Mouse (Mus musculus): ENCODE results near the gene Ddit4.

The Ddit4 gene

DNA sequence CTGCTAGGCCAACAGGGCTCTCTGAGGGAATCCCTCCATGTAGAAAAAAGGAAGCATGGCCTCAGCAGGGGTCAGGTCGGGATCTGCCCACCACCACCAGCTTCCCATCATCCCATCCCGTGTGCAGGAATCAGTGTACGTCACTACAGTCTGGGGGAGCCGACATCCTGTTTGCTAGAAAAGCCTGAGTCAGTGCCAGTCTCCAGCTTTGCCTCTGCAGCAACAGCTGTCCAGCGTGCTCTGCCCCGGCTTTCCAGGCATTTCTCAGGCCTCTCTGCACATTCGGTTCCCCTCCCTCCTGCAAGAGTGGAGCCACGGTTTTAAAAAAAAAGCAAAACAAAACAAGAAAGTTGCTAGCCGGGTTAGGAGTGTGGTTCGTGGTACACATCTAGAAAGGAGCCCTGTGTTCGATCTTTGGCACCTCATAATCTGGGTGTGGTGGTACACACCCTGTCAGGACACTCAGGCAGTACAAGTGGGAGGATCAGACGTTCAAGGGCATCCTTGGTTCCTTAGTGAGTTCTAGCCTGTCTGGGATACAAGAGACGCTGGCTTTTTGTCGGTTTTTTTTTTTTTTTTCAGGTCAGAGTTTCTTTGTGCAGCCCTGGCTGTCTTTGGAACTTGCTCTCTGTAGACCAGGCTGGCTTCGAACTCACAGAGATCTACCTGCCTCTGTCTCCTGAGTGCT is 32.0 kb downstream of the Ddit4 start:
- DNase-seq (ENCODE audit: low read depth, low spot score) = no peak

- DNase-seq (ENCODE audit: low read depth, low spot score) = no peak
Observed at GRCm38 (mm10) chr10:59918111-59918510, 33.5 kb downstream of the Ddit4 start.

DNA sequence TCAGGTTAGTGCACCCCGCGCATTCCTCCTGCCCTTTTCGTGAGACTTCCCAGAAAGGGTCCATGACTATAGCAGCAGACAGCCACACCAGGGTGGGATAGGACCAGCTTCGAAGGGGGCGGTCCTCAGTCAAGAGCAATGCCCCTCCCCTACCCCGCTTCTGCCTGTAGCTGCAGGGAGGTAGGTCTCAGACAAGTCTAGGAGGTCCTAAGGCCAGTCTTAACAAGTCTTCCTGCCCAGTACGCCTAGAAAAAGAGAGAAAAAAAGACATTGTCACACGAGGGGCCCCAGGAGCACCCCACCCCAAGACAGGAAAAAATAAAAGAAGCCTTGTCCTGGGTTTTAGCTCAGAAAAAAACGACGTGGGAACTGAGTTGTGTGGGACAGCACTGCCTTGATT is 35.0 kb downstream of the Ddit4 start:
- peak; percentile 86 for DNase-seq (ENCODE audit: low read depth, low spot score)

DNA sequence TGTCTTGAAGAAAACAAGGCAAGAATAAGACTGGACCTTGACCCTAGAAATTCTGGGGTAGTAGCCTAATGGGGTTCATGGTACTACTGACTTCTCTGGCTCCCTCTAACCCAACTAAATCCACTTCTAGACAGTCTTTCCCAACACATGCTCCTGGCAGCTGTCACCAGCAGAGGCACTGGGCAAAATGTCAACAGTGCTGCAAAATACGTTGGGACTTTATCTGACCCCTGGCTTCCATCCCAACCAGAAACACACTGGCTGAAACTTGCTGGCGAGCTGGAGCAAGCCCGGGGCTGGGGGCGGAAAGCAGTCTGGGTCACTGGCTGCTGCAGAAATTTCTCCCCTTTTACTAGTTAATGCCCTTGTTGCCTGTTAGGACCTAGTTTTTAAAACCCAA is 35.5 kb downstream of the Ddit4 start:
- no peak for DNase-seq (ENCODE audit: low read depth, low spot score)

DNA sequence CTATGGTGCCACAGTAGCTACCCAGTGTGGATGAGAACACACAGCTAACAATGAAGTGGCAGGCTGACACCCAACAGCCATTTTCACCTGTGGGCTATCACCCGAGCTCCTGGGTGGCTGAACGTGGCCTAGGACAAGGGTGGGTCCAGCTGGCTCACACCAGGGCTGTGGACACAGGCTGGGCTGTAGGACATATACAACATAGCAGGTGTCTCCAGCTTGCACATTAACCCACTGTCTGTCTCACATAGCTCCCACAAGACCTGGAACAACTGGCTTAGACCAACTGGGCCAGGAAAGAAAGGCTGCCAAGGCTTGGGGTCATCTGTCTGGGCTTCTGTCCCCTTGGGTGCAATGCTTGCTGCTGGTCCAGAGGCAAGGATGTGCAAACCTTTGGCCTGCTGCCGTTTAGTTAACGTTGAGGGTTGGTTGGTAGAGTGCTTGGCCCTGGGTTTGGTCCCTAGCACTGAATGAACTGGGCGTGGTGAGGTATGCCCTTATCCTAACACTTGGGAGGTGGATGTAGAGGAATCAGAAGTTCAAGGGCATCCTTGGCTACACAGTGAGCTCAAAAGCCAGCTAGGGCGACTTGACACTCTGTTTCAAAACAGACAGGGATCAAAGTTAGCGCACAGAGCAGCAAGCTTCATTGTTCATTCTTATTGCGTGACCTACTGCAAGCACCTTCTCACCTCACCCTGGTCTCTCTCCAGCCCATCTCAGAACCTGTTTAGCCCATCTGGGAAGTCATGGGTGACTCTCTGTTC is 36.3 kb downstream of the Ddit4 start:
- DNase-seq (ENCODE audit: low read depth, low spot score) = no peak

- DNase-seq (ENCODE audit: low read depth, low spot score) = peak; percentile 69
Observed at GRCm38 (mm10) chr10:59911561-59912198, 40.0 kb downstream of the Ddit4 start.

GRCm38 (mm10) chr10:59911091-59911490 is 40.5 kb downstream of the Ddit4 start:
- no peak for DNase-seq (ENCODE audit: low read depth, low spot score)

- DNase-seq (ENCODE audit: low read depth, low spot score) = no peak
Observed at GRCm38 (mm10) chr10:59909357-59909847, 42.2 kb downstream of the Ddit4 start.

GRCm38 (mm10) chr10:59908776-59909315 is 42.8 kb downstream of the Ddit4 start:
- DNase-seq (ENCODE audit: low read depth, low spot score) = no peak

GRCm38 (mm10) chr10:59907695-59908299 is 43.8 kb downstream of the Ddit4 start:
- no peak for DNase-seq (ENCODE audit: low read depth, low spot score)

GRCm38 (mm10) chr10:59907080-59907609 is 44.5 kb downstream of the Ddit4 start:
- DNase-seq (ENCODE audit: low read depth, low spot score) = no peak

DNA sequence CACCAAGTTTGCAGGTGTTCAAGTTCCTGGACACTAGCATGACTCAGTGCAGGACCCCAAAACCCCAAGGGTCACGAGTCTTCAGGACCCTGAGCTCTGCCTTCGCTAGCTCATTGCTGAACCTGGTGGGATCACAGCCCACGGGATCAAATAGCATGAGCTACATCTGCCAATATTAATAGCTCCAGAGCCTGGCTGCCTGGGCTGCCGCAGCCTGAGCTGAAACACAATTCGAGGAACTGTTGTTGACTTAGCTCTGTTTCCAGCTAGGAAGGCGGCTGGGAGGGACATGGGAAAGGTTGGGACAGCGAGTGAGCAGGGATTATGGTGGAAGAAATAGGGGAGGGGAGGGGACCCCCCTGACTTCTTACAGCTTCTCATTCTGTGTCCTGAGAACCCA is 48.5 kb downstream of the Ddit4 start:
- DNase-seq (ENCODE audit: low read depth, low spot score) = no peak

- DNase-seq (ENCODE audit: low read depth, low spot score) = no peak
Observed at GRCm38 (mm10) chr10:59902606-59902990, 49.0 kb downstream of the Ddit4 start.

GRCm38 (mm10) chr10:59901986-59902605 is 49.5 kb downstream of the Ddit4 start:
- no peak for DNase-seq (ENCODE audit: low read depth, low spot score)

GRCm38 (mm10) chr10:59901463-59901862 is 50.2 kb downstream of the Ddit4 start:
- DNase-seq (ENCODE audit: low read depth, low spot score) = no peak

DNA sequence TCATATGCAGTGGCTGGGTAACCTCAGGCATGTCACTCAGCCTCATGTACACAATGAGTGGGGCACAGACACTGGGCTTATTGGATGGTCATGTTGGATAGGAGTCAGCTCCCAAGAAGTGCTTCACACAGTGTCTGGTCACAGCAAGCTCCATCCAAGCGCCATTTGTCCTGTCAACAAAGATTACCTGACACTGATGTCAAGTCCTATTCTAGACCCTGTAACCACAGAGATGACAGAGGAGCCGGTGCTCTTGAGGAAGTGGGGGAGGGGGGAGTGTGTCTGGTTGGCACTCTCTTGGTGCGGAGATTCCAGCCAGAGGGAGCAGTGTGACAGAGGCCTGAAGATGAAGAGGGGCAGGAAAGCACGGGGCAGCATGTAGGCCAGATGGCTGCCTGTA is 50.7 kb downstream of the Ddit4 start:
- no peak for DNase-seq (ENCODE audit: low read depth, low spot score)

GRCm38 (mm10) chr10:59900174-59900435 is 51.5 kb downstream of the Ddit4 start:
- no peak for DNase-seq (ENCODE audit: low read depth, low spot score)

Measured in forelimb bud, embryonic 11.5 days (tissue).